Mouse (Mus musculus): ENCODE data around the gene Jam3.

DNA sequence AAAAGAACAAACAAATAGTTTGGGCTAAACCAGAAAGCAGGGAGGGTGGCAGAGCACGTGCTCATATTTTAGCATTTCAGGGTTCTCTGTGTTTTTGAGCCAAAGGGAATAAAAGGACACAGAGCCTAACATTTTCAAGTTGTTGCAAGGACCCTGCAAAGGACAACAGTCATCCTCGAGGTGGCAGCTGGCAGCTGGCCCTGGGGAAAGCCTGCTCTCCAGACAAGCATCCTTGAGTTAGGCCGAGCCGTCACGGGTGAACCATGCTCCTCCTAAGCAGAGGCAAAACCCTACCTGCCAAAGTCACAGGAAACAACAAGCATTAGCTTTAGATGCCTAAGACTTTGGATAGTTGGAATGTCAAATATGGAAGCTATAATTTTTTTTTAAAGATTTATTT, 10.2 kb downstream of the Jam3 start:
- no peak for TF ChIP-seq CTCF (IDR thresholded peaks at IDR 0.05; ENCODE audit: extremely low read depth, insufficient read depth, insufficient read length, insufficient replicate concordance)
- no peak for TF ChIP-seq POLR2A (IDR thresholded peaks at IDR 0.05; ENCODE audit: low read depth, low read length)
